In genomic region chr13:70789022-70789421, GRCm38 (mm10) we compare ENCODE assay signal across 12 mouse cellular contexts. TPM values are rescaled to one million over a fixed set of nuclear protein-coding genes. Genes with fewer than 3 reads are reported as not detected.
DNase-seq lines count a peak whose midpoint lies in the region; ATAC-seq and TF ChIP-seq lines count a peak whose summit lies in the region.
"Had no signal": no experiment of that assay in that cellular context is flagged by ENCODE, and none has a peak within 500 bp of the region (broad histone marks: within the 10 kb centered on the region; RNA-seq: fewer than 3 reads in every experiment).

No protein-coding gene starts in this region.

- H3K4me2 ChIP-seq in kidney, postnatal 0 days (ENCODE audit: low read length): no peak overlapping the region
- no peak overlapping the region for H3K4me2 ChIP-seq in midbrain, embryonic 14.5 days (ENCODE audit: low read length)
- H3K4me2 ChIP-seq: embryonic facial prominence, embryonic 12.5 days; heart, embryonic 15.5 days; limb, embryonic 15.5 days had no signal

- WGBS in kidney, postnatal 0 days: 35% methylated on average over 1 of the region's 1 CpGs
- WGBS in midbrain, embryonic 14.5 days: 83% methylated on average over 1 of the region's 1 CpGs

- no peaks in the 10 kb centered on the region for H3K27me3 ChIP-seq in kidney, postnatal 0 days (ENCODE audit: insufficient read depth, low read length)
- H3K27me3 ChIP-seq in midbrain, embryonic 14.5 days (ENCODE audit: control insufficient read depth, insufficient read depth, low read length): no peaks in the 10 kb centered on the region
- H3K27me3 ChIP-seq: embryonic facial prominence, embryonic 12.5 days; limb, embryonic 15.5 days had no signal

- no peak overlapping the region for H3K4me3 ChIP-seq in kidney, postnatal 0 days (replicated peaks; ENCODE audit: low read depth, low read length)
- H3K4me3 ChIP-seq in midbrain, embryonic 14.5 days (replicated peaks; ENCODE audit: low read depth, low read length): no peak overlapping the region
- H3K4me3 ChIP-seq: embryonic facial prominence, embryonic 12.5 days; heart, embryonic 15.5 days; limb, embryonic 15.5 days had no signal

- ATAC-seq in kidney, postnatal 0 days (replicated peaks; ENCODE audit: low FRiP score, low read depth): no peak
- ATAC-seq in midbrain, embryonic 14.5 days (ENCODE audit: low FRiP score, low TSS enrichment): no peak

- no peak for TF ChIP-seq CTCF in kidney, postnatal 0 days (IDR thresholded peaks at IDR 0.05; ENCODE audit: low read depth)

- no peaks in the 10 kb centered on the region for H3K9me3 ChIP-seq in kidney, postnatal 0 days (replicated peaks; ENCODE audit: low read length)
- H3K9me3 ChIP-seq in midbrain, embryonic 14.5 days (ENCODE audit: control insufficient read depth, low read length): no peaks in the 10 kb centered on the region
- H3K9me3 ChIP-seq: embryonic facial prominence, embryonic 12.5 days; heart, embryonic 15.5 days; limb, embryonic 15.5 days had no signal

- no peaks in the 10 kb centered on the region for H3K36me3 ChIP-seq in kidney, postnatal 0 days (ENCODE audit: insufficient read depth, low read length)
- H3K36me3 ChIP-seq in midbrain, embryonic 14.5 days (ENCODE audit: control insufficient read depth, insufficient read depth, low read length): no peaks in the 10 kb centered on the region
- H3K36me3 ChIP-seq: embryonic facial prominence, embryonic 12.5 days; G1E; heart, embryonic 15.5 days; limb, embryonic 15.5 days had no signal

- H3K4me1 ChIP-seq in kidney, postnatal 0 days (replicated peaks; ENCODE audit: insufficient read depth, low read length): peaks cover 6% of the 10 kb centered on the region
- no peaks in the 10 kb centered on the region for H3K4me1 ChIP-seq in midbrain, embryonic 14.5 days (ENCODE audit: control insufficient read depth, insufficient read depth, low read length)
- H3K4me1 ChIP-seq: heart, embryonic 15.5 days had no signal

- H3K27ac ChIP-seq in kidney, postnatal 0 days: no peak overlapping the region
- H3K27ac ChIP-seq in midbrain, embryonic 14.5 days (replicated peaks; ENCODE audit: low read depth, low read length): no peak overlapping the region
- H3K27ac ChIP-seq: embryonic facial prominence, embryonic 12.5 days; heart, embryonic 15.5 days; limb, embryonic 15.5 days had no signal

- H3K9ac ChIP-seq in kidney, postnatal 0 days (ENCODE audit: low read depth, low read length): no peak overlapping the region
- H3K9ac ChIP-seq in midbrain, embryonic 14.5 days (replicated peaks; ENCODE audit: low read length): no peak overlapping the region
- H3K9ac ChIP-seq: embryonic facial prominence, embryonic 12.5 days; heart, embryonic 15.5 days; limb, embryonic 15.5 days had no signal

- DNase-seq in kidney, postnatal 0 days (ENCODE audit: low spot score): peak; percentile 14
- DNase-seq in kidney, adult 18-20 months: no peak
- DNase-seq in adipocyte (ENCODE audit: low spot score): peak; percentile 91
- DNase-seq in brain, adult 2 months (ENCODE audit: low read depth, low spot score): peak; percentile 93
- DNase-seq in kidney, postnatal 10 days: peak; percentile 53
- DNase-seq in midbrain, embryonic 14.5 days: no peak
- DNase-seq in thymus, postnatal 14 days: no peak
- DNase-seq: layer of hippocampus, postnatal 36 days had no signal

RNA-seq across cellular contexts. Expression of gene Adamts16, which starts 52.6 kb away (rescaled TPM):
- polyA plus RNA-seq in kidney, postnatal 0 days (2015; fragmentation: Nextera tagmentation; extraction: Ambion mirVana): 11.8 and 13.8 TPM in 2 replicates
- 1.4 TPM in 2 replicates for polyA plus RNA-seq in midbrain, embryonic 14.5 days (2014; fragmentation: Nextera tagmentation; extraction: Ambion mirVana)
- polyA plus RNA-seq: G1E had no signal

Comparison
In these comparisons a context has a peak if more than half of its experiments do, and no peak if none do; other contexts are left out.
1. DNase-seq: peak in kidney, postnatal 0 days (single experiment), adipocyte (single experiment), brain, adult 2 months (single experiment) and kidney, postnatal 10 days (single experiment); none in kidney, adult 18-20 months (single experiment), midbrain, embryonic 14.5 days (single experiment) and thymus, postnatal 14 days (single experiment).